In the genomic region with DNA sequence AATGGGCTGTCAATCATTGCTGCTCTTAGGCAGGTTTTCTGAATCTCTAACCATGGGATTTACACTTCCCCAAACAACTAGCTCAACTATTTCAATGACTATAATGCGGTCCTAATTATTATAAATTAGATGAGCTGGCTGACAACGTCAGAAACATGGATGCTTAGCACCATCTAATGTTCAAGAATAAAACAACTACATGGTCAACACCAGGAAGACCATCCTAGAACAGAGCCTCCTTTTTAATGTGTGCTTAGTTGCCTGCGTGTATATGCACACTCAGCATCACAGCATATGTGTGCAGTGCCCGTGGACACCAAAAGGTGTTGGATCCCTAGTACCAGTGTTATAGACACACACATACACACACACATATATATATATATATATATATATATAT, we compare ENCODE assay signal across 12 mouse cellular contexts.
DNase-seq lines count a peak whose midpoint lies in the region; ATAC-seq and TF ChIP-seq lines count a peak whose summit lies in the region.
"Had no signal": no experiment of that assay in that cellular context is flagged by ENCODE, and none has a peak within 500 bp of the region (broad histone marks: within the 10 kb centered on the region; RNA-seq: fewer than 3 reads in every experiment).

No protein-coding gene starts in this region.

- no peak overlapping the region for H3K4me2 ChIP-seq in forebrain, embryonic 14.5 days (ENCODE audit: low read length)
- H3K4me2 ChIP-seq in forebrain, embryonic 12.5 days = no peak overlapping the region
- no peak overlapping the region for H3K4me2 ChIP-seq in kidney, postnatal 0 days (ENCODE audit: low read length)

- H3K27ac ChIP-seq in forebrain, embryonic 14.5 days (ENCODE audit: low read depth, low read length) = no peak overlapping the region
- no peak overlapping the region for H3K27ac ChIP-seq in forebrain, embryonic 12.5 days
- no peak overlapping the region for H3K27ac ChIP-seq in kidney, postnatal 0 days
- H3K27ac ChIP-seq: liver, embryonic 14.5 days had no signal

- TF ChIP-seq CTCF in kidney, postnatal 0 days (IDR thresholded peaks at IDR 0.05; ENCODE audit: low read depth) = peak; percentile 61

- no peak overlapping the region for H3K4me3 ChIP-seq in forebrain, embryonic 14.5 days (ENCODE audit: low read depth, low read length)
- no peak overlapping the region for H3K4me3 ChIP-seq in forebrain, embryonic 12.5 days (replicated peaks)
- no peak overlapping the region for H3K4me3 ChIP-seq in kidney, postnatal 0 days (replicated peaks; ENCODE audit: low read depth, low read length)

- H3K4me1 ChIP-seq in forebrain, embryonic 14.5 days (ENCODE audit: control insufficient read depth, insufficient read depth, low read length) = no peaks in the 10 kb centered on the region
- H3K4me1 ChIP-seq in forebrain, embryonic 12.5 days = no peaks in the 10 kb centered on the region
- H3K4me1 ChIP-seq in kidney, postnatal 0 days (replicated peaks; ENCODE audit: insufficient read depth, low read length) = no peaks in the 10 kb centered on the region

- DNase-seq in forebrain, embryonic 14.5 days (ENCODE audit: low spot score) = peak; percentile 70
- DNase-seq in kidney, postnatal 0 days (ENCODE audit: low spot score) = peak; percentile 53
- DNase-seq in kidney, adult 11 months = no peak
- DNase-seq in retina, postnatal 7 days (ENCODE audit: low read depth, low spot score) = peak; percentile 9
- DNase-seq in retina, embryonic 14.5 days (ENCODE audit: low spot score) = no peak
- no peak for DNase-seq in thymus, postnatal 25 days
- DNase-seq: cerebellum, adult 8-10 months; heart, postnatal 14 days; kidney, adult 8-10 months had no signal

- H3K9ac ChIP-seq in forebrain, embryonic 14.5 days (ENCODE audit: low read length) = no peak overlapping the region
- H3K9ac ChIP-seq in forebrain, embryonic 12.5 days = no peak overlapping the region
- H3K9ac ChIP-seq in kidney, postnatal 0 days (ENCODE audit: low read depth, low read length) = no peak overlapping the region
- H3K9ac ChIP-seq: liver, embryonic 14.5 days had no signal

- H3K9me3 ChIP-seq in forebrain, embryonic 14.5 days (replicated peaks; ENCODE audit: control insufficient read depth, low read length) = no peaks in the 10 kb centered on the region
- no peaks in the 10 kb centered on the region for H3K9me3 ChIP-seq in forebrain, embryonic 12.5 days
- no peaks in the 10 kb centered on the region for H3K9me3 ChIP-seq in kidney, postnatal 0 days (replicated peaks; ENCODE audit: low read length)

- WGBS in forebrain, embryonic 14.5 days = 68% methylated on average over 4 of the region's 4 CpGs
- 78% methylated on average over 4 of the region's 4 CpGs for WGBS in forebrain, embryonic 12.5 days
- 74% methylated on average over 4 of the region's 4 CpGs for WGBS in kidney, postnatal 0 days

- no peaks in the 10 kb centered on the region for H3K36me3 ChIP-seq in forebrain, embryonic 14.5 days (ENCODE audit: control insufficient read depth, insufficient read depth, low read length)
- no peaks in the 10 kb centered on the region for H3K36me3 ChIP-seq in forebrain, embryonic 12.5 days (replicated peaks)
- H3K36me3 ChIP-seq in kidney, postnatal 0 days (ENCODE audit: insufficient read depth, low read length) = no peaks in the 10 kb centered on the region

- peak; percentile 52; the same call in 1 of the 2 replicates for ATAC-seq in forebrain, embryonic 14.5 days
- no peak for ATAC-seq in forebrain, embryonic 12.5 days (ENCODE audit: low FRiP score)
- ATAC-seq in kidney, postnatal 0 days (replicated peaks; ENCODE audit: low FRiP score, low read depth) = no peak
- no peak for ATAC-seq in cerebellum, adult (ENCODE audit: insufficient number of reproducible peaks, low FRiP score, low TSS enrichment)

- H3K27me3 ChIP-seq in forebrain, embryonic 14.5 days (replicated peaks; ENCODE audit: control insufficient read depth, insufficient read depth, low read length) = no peaks in the 10 kb centered on the region
- no peaks in the 10 kb centered on the region for H3K27me3 ChIP-seq in forebrain, embryonic 12.5 days
- no peaks in the 10 kb centered on the region for H3K27me3 ChIP-seq in kidney, postnatal 0 days (ENCODE audit: insufficient read depth, low read length)

Comparison
In these comparisons a context has a peak if more than half of its experiments do, and no peak if none do; other contexts are left out.
1. DNase-seq: peak in forebrain, embryonic 14.5 days (single experiment), kidney, postnatal 0 days (single experiment) and retina, postnatal 7 days (single experiment); none in kidney, adult 11 months (single experiment), retina, embryonic 14.5 days (single experiment) and thymus, postnatal 25 days (single experiment).